Mouse (Mus musculus) intestine, embryonic 14.5 days (tissue): Measurements from ENCODE around the gene Nfam1. TPM values are rescaled to one million over a fixed set of nuclear protein-coding genes. Genes with fewer than 3 reads are reported as not detected.
"Not testable (repeated sequence)": the region's sequence is repeated elsewhere in the genome, so short reads cannot be mapped to it uniquely, and the experiment has no call there.

Experiments used
- ATAC-seq: fragments of 200-750 bp; cut with Nextera tagmentation; replicated peaks from 2 replicates; pipeline ENCODE4 v1.8.0; 2017; ENCODE audit warnings: low read depth, moderate number of reproducible peaks, moderate TSS enrichment, moderate library complexity; ENCODE audit not compliant: low FRiP score, low TSS enrichment
- DNase-seq: peaks from one replicate; pipeline ENCODE4 v3.0.0-alpha.2; 2018; ENCODE audit warnings: low spot score
- H3K27ac ChIP-seq: fragments of 300-500 bp; sonication (generic); 2 replicates; pipeline ENCODE4 v1.5.1; 2014; ENCODE audit warnings: low read depth, mild to moderate bottlenecking, control low read depth
- H3K27me3 ChIP-seq: fragments of 300-500 bp; sonication (generic); replicated peaks from 2 replicates; pipeline ENCODE4 v1.6.1; 2014; ENCODE audit warnings: low read length, control low read depth; ENCODE audit not compliant: control insufficient read depth, insufficient read depth
- H3K36me3 ChIP-seq: fragments of 300-500 bp; sonication (generic); 2 replicates; pipeline ENCODE4 v1.6.1; 2014; ENCODE audit warnings: low read length, control low read depth; ENCODE audit not compliant: control insufficient read depth, insufficient read depth
- H3K4me1 ChIP-seq: fragments of 300-500 bp; sonication (generic); replicated peaks from 2 replicates; pipeline ENCODE4 v1.6.1; 2014; ENCODE audit warnings: low read length, control low read depth, mixed read lengths; ENCODE audit not compliant: control insufficient read depth, insufficient read depth
- H3K4me2 ChIP-seq: fragments of 300-500 bp; sonication (generic); 2 replicates; pipeline ENCODE4 v1.6.1; 2014; ENCODE audit warnings: low read length
- H3K4me3 ChIP-seq: fragments of 300-500 bp; sonication (generic); 2 replicates; pipeline ENCODE4 v1.5.1; 2014; ENCODE audit warnings: low read depth, low read length, control low read depth, mixed read lengths
- H3K9ac ChIP-seq: fragments of 300-500 bp; sonication (generic); 2 replicates; pipeline ENCODE4 v1.6.1; 2014; ENCODE audit warnings: mild to moderate bottlenecking, low read length
- H3K9me3 ChIP-seq: fragments of 300-500 bp; sonication (generic); 2 replicates; pipeline ENCODE4 v1.6.1; 2016; ENCODE audit warnings: low read length, control low read depth; ENCODE audit not compliant: control insufficient read depth
- WGBS: fragments of 180-500 bp; shearing (Covaris S2); extraction: QIAGEN DNeasy Blood & Tissue Kit; methylation state at CpG from one replicate; pipeline ENCODE4 v1.1.7; 2014; 5-methylcytosine and 5-hydroxymethylcytosine counted together
- polyA plus RNA-seq: library from polyadenylated mRNA; unstranded; fragments of >200 nt; fragmentation: Nextera tagmentation; extraction: Ambion mirVana; gene quantifications from 2 replicates; pipeline ENCODE4 v1.2.1, GENCODE M21; 2014

The Nfam1 gene
- polyA plus RNA-seq, 1 experiment from 2014 or later = 3.7 TPM

DNA sequence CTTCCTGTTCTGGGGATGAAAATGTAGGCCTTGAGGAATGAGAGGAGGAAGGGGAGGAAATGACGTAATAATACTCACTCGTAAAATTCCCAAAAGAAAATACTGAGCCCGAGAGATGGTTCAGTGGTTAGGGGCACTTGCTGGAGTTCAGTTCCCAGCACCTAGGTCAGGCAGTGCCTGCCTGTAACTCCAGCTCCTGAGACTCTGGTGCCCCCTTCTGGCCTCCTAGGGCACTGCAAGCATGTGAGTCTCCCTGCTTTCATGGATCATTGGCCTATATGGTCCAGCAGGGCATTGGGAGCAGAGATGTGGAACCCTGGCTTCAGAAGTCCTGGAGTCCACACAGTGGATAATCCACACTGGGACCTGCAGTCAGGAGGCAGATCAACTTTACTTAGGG lies 13.2 kb upstream of the Nfam1 start:
- WGBS = 95% methylated on average over 3 of the region's 3 CpGs
- Histone ChIP-seq H3K9me3 (peaks cover 4% of the 10 kb centered on the region; the same call in 1 of the 2 replicates), H3K27ac (no peak overlapping the region), H3K4me1 (peaks cover 15% of the 10 kb centered on the region), H3K36me3 (no peaks in the 10 kb centered on the region), H3K4me2 (no peak overlapping the region), H3K27me3 (no peaks in the 10 kb centered on the region), H3K4me3 (no peak overlapping the region), H3K9ac (no peak overlapping the region)
- ATAC-seq (no peak), DNase-seq (no peak)

DNA sequence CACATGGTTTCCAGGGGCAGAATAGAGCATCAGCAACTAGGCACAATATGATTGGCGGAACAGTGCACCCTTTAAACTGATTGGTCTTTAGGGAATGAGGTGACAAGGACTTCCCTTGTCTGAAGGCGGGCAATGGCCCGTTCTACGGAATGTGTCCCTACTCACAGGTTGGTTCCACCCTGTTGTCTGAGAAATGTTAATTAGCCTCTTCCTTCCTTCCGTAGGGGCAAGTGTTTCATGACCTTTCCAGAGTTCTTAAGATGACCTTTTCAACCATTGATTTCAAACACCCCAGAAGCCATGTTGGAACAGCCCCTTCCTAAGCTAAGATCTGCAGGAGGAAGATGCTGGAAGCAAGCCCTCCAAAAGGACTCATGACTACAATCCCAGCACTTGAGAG lies 12.5 kb upstream of the Nfam1 start:
- H3K36me3 ChIP-seq, H3K4me3 ChIP-seq, ATAC-seq, H3K27ac ChIP-seq, H3K9ac ChIP-seq, DNase-seq, H3K27me3 ChIP-seq, H3K4me2 ChIP-seq, H3K9me3 ChIP-seq: not testable (repeated sequence)
- peaks cover 15% of the 10 kb centered on the region for H3K4me1 ChIP-seq
- 93% methylated on average over 5 of the region's 5 CpGs for WGBS

DNA sequence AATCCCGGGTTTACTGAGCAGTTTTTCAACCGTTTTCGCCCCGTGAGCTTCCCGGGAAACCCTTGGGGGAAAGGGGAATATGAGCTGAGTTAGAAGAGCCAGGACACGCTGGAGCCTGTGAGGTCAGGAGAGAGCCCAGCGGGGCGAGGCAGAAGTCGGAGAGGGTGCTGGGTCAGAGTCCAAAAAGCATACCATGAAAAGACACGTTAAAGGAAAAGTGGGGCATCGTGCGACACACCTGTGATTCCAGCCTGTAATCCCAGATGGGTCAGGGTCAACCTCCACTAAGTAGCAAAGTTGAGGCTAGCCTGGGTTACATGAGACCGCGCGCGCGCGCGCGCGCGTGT lies 10.2 kb upstream of the Nfam1 start:
- Histone ChIP-seq H3K9ac (no peak overlapping the region), H3K4me2 (no peak overlapping the region), H3K4me3 (no peak overlapping the region), H3K36me3 (no peaks in the 10 kb centered on the region), H3K27ac (no peak overlapping the region), H3K9me3 (peaks cover 4% of the 10 kb centered on the region; the same call in 1 of the 2 replicates), H3K27me3 (no peaks in the 10 kb centered on the region), H3K4me1 (peaks cover 21% of the 10 kb centered on the region)
- 60% methylated on average over 22 of the region's 22 CpGs for WGBS
- DNase-seq = no peak
- ATAC-seq = no peak

DNA sequence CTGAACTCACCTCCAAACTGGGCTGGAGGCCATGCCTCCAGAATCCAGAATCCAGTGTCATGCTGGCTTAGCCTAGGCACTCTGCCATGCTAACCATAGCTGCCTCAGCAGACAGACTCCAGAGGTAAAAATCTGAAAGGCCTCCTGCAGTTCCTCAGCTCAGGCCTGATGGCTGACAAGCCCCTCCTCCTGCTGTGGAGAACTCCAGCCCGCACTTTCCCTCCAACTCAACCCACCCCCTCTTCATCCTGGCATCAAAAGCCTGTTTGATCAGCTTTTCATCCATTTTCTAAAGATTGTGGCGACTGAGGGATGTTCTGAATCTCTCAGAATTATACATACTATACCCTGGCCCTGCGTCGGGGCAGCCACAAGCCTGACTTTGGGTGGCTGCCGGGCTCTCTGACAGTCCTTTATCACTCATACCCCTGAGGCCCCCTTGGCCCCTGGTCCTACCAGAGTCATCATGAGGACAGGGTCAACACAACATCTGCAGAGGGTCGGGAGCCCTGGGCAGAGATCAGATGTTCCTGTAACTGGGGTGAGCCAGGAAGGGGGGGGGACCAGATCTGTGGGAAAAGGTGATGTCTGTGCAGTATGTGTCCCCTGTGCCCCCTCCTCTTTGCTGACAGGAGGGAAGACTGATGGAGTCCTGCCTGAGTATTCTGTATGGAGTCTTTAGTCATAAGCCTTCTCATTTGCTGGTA lies 9.7 kb upstream of the Nfam1 start:
- Histone ChIP-seq H3K27ac (no peak overlapping the region), H3K9me3 (peaks cover 4% of the 10 kb centered on the region; the same call in 1 of the 2 replicates), H3K27me3 (no peaks in the 10 kb centered on the region), H3K4me2 (no peak overlapping the region), H3K4me3 (no peak overlapping the region), H3K36me3 (no peaks in the 10 kb centered on the region), H3K4me1 (peaks cover 22% of the 10 kb centered on the region), H3K9ac (no peak overlapping the region)
- 12% methylated on average over 6 of the region's 6 CpGs for WGBS
- DNase-seq = no peak
- no peak for ATAC-seq

DNA sequence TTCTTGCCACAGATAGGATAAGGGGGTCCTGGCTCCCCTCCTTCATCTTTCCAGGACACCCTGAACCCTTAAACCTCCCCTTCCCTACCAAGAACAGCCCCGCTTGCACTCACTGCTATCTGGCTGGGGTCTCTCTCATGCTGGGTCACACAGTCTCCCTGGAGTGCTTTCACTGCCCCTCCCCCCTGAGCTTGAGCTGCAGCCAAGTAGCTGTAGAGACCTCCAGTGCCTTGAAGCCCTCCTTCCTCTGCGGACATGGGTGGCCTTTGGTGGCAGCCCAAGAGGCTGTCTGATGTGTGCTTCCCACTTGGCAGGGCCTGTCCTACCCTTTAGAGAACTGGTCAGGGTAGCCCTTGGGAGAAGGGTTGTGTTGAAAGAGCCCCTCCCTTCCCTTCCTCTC lies 7.0 kb upstream of the Nfam1 start:
- Histone ChIP-seq H3K27me3 (no peaks in the 10 kb centered on the region), H3K4me1 (peaks cover 34% of the 10 kb centered on the region), H3K36me3 (no peaks in the 10 kb centered on the region), H3K9me3 (no peaks in the 10 kb centered on the region), H3K27ac (no peak overlapping the region), H3K9ac (no peak overlapping the region), H3K4me2 (no peak overlapping the region), H3K4me3 (no peak overlapping the region)
- ATAC-seq (no peak), DNase-seq (no peak)
- 39% methylated on average over 2 of the region's 2 CpGs for WGBS

DNA sequence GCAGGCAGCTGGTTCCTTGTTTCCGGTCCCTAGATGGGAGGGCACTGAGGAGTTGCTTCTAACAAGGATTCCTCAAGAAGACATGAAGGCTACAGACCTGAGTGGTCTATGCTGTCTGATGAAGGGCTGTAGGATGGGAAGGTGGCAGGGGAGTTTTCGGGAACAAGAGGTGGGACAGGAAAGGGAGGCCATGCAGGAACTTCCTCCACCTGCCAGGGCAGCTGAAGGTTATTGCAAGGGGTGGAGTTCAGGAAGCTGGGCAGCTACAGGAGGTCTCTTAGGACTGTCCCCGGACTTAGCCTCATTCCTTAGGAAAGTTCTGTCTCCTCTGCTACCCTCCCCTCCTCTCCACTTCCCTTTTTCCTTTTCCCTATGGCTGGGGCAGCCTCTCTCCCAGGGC lies 5.7 kb upstream of the Nfam1 start:
- Histone ChIP-seq H3K4me2 (no peak overlapping the region), H3K27ac (no peak overlapping the region), H3K36me3 (no peaks in the 10 kb centered on the region), H3K27me3 (no peaks in the 10 kb centered on the region), H3K4me3 (no peak overlapping the region), H3K9me3 (no peaks in the 10 kb centered on the region), H3K4me1 (peaks cover 46% of the 10 kb centered on the region), H3K9ac (no peak overlapping the region)
- WGBS = 70% methylated on average over 3 of the region's 3 CpGs
- ATAC-seq (no peak), DNase-seq (no peak)

DNA sequence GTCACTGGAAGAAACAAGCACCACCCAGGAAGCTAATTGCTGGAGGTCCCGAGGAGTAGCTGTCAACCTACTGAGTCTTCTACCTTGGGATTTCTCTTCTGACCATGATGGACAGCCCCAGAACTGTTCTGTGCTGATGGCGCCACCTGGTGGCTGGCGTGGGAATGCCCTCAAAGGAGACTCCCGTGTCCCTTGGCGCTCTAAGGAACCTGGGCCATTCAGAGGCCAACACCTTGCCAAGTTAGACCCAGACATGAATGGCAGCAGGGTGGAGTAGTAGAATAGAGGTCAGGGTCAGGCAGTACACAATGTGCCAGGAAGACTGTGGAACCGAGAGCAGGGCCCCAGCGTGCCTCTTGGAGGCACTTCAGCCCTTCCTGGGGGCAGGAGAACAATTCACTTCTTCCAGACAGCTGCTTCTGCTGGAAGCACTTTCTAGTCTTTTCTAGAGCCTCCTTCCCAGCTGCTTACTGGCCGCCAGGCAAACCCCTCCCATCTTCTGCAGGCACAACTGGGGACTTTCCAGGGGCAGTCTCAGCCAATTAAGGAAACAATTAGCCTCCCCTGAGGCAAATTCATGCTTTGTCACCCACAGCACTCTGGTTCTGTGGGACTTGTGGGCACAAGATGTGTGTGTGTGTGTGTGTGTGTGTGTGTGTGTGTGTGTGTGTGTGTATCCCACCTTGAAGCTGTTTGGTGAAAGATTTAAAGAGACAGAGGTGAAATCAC lies 4.8 kb upstream of the Nfam1 start:
- Histone ChIP-seq H3K4me1 (peaks cover 46% of the 10 kb centered on the region), H3K4me2 (no peak overlapping the region), H3K27ac (no peak overlapping the region), H3K9ac (no peak overlapping the region), H3K36me3 (no peaks in the 10 kb centered on the region), H3K4me3 (no peak overlapping the region), H3K9me3 (no peaks in the 10 kb centered on the region), H3K27me3 (no peaks in the 10 kb centered on the region)
- peak; percentile 48; the same call in 1 of the 2 replicates for ATAC-seq
- DNase-seq = peak; percentile 98
- 7% methylated on average over 8 of the region's 8 CpGs for WGBS

DNA sequence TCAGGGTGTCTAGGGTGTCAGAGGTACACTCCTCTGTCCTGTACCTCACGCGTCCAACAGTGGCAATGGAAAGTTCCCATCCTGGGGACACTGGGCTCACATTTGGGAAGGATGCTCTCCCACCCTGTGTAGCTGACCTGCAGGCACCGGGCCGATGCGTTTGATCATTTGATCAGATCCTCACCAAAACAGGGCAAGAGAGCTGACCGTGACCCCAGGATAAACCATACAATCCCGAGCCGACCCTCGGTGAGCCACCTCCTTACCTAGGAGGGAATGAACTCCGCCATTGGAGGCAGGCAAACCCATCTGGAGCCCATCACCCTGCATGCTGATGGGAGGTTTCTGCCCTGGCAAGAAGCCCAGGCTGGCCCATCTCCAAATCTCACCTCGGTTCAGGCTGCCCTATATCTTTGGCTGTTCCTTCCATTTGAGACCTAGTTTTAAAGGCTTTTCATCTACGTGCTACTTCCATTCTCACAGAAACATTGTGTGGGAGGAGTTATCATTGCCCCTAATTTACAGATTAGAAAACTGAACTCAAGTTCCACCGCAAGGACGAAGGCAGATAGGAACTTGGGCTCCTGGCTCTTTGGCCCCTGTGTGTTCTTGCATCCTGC lies 3.9 kb upstream of the Nfam1 start:
- 65% methylated on average over 14 of the region's 14 CpGs for WGBS
- peaks cover 38% of the 10 kb centered on the region for H3K4me1 ChIP-seq
- H3K4me3 ChIP-seq = no peak overlapping the region
- no peaks in the 10 kb centered on the region for H3K27me3 ChIP-seq
- no peak overlapping the region for H3K9ac ChIP-seq
- no peaks in the 10 kb centered on the region for H3K9me3 ChIP-seq
- ATAC-seq (peak; percentile 56; the same call in 1 of the 2 replicates), DNase-seq (peak; percentile 84)
- no peaks in the 10 kb centered on the region for H3K36me3 ChIP-seq
- H3K4me2 ChIP-seq = no peak overlapping the region
- no peak overlapping the region for H3K27ac ChIP-seq
